Mouse (Mus musculus) layer of hippocampus, postnatal 36 days (tissue): ENCODE data around the gene Enkur. TPM values are rescaled to one million over a fixed set of nuclear protein-coding genes. Genes with fewer than 3 reads are reported as not detected.

Experiments
- DNase-seq, 2 experiments: peaks; one replicate each; pipeline ENCODE4 v3.0.0; 2022
- total RNA-seq, 2 experiments: library from RNA; stranded (reverse); gene quantifications; 2 replicates each; pipeline ENCODE4 v1.2.3; 2021

Gene Enkur
- total RNA-seq, 2 experiments from 2014 or later: 1.8 to 2.0 TPM

DNA sequence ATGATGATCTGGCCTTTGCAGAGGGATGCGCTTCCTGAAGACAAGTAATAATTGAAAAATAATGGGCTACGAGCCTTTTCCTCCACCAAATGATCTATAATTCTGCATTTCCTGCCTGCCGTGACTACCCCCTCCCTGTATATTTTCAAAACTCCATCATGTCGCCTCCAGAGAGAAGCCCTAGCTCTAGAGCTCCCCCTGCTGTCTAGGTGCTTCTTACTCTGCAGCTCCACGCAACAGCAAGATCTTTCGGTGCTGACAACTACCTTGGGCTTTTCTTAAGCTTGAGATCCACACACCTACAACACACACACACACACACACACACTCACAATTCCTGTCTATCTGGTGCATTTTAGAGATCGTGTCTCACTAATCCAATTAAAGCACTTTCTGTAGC, 17.6 kb downstream of the Enkur start:
- peak; percentile 57 to 61 for DNase-seq

- no peak for DNase-seq
These were observed 22.4 kb downstream of the Enkur start for GRCm38 (mm10) chr2:21182811-21183210.

DNA sequence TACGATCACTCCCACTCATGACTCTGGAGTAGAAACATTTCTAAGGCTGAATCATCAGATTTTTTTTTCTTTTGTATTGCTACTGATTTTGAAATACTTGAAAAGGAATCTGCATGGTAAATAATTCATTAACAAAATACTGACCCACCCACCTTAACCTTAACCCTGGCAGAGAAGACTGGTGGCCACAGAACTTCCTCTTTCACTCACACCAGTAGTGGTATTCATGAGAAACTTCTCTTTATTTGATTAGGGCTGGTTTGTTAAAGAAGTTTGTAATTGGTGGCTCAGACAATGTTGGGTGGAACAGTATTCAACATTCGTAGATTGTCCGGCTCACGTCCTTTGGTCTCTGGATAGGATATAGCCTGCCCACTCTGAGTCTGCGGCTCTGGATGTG, 26.0 kb downstream of the Enkur start:
- no peak for DNase-seq

DNA sequence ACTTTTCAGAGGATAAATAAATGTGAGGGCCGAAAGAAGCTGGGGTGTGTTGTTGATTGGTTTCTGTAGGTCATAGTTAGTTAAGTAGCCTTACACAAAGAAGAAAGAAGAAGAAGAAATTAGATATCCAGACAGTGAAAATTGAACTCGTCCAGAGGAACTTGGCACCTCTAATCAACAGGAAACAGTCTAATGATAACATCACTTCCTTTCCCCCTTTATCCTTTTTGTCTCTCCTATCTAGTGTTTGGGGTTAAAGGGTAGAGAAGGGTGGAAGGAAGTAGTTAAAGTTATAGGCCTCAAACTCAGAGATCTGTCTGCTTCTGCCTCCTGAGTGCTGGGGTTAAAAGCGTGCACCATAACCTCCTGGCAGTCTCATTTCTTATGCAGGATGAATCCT, 32.4 kb downstream of the Enkur start:
- DNase-seq: no peak

DNA sequence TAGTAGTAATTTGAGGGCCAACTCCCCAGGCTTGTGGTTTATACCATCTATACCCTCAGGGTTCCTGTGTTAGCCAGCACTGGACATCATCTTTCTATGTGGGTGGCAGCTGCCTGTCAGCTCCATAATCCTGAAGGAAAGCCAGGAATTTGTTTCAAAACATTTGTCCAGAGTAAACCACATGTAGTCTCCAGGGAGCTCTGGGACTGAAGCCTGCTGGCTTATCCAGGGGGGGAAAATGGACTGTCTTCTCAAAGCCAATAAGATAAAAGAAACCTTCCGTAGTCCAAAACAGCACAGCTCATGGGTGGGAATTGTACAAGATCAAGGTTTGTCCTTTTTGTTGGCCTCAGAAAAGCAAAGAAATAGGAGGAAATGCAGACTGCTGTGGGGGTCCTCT, 37.2 kb downstream of the Enkur start:
- no peak for DNase-seq

GRCm38 (mm10) chr2:21164296-21164695, 40.9 kb downstream of the Enkur start:
- DNase-seq: no peak

GRCm38 (mm10) chr2:21153469-21153868, 51.7 kb downstream of the Enkur start:
- DNase-seq: no peak

GRCm38 (mm10) chr2:21147169-21147568, 58.0 kb downstream of the Enkur start:
- DNase-seq: no peak

GRCm38 (mm10) chr2:21146486-21146885, 58.7 kb downstream of the Enkur start:
- no peak for DNase-seq

DNA sequence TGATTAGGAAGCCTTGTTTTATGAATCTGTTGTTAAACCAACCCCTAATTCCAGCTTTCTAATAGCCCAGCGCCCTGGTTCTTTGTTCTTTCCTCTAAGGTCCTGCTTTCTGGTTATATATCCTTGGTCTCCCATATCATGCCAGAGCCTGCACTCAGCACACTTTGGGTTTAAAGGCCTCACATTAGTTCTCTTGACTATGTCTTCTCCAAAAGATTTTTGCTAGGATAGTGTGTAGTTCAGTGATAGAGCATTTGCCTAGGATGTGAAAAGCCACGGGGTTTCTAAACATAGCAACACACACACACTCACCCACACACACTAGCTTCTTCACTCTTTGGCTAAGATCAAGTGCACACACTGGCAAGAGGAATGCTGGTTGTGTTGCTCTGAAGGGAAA, 62.5 kb downstream of the Enkur start:
- DNase-seq: no peak

DNA sequence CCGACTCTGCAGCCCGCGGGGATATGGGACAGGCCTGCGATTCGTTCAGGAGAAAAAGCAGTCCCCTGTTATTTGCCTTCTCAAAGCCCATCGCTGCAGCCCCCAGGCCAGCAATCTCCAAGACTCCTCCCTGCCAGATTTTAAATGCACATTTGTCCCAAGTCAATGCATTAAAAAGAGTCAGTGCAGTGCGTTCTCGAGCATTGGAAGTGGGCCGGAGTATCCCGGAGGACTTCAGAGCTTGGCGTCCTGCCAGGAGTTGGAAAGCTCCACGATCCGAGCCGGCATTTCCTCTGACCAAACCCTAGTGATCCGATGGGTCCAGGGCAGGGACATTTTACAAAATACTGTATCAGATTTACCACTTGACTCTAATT, 63.0 kb downstream of the Enkur start:
- DNase-seq: peak in 1 of 2 experiments; percentile 50

- DNase-seq: peak; percentile 29 to 36
These were observed 63.5 kb downstream of the Enkur start for GRCm38 (mm10) chr2:21141520-21142203.

DNA sequence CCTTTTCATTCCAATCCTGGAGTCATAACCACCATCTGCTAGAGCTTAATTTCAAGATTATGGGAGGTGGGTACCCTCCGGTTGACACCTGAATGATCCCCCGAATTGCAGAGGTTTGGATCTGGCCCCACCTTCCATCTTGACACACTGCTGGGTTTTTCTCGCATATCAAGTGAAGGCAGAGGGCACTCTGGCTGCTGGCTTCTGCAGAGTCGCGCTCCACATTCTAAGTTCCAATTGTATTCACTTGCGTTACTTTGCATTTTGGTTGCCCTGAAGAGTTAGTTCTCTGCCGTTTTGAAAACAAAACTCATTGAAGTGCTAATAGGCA, 64.0 kb downstream of the Enkur start:
- no peak for DNase-seq

Other genes starting within 250 kb of the Enkur start
- gene Arhgap21, start 236.5 kb downstream of the Enkur start, total RNA-seq: 100 to 1,000 TPM; 331 to 369 TPM
- 10 to 100 TPM; 21.3 to 22.9 TPM for gene Thnsl1, start 359 bp upstream of the Enkur start, total RNA-seq
- gene Gpr158, start 162.2 kb upstream of the Enkur start, total RNA-seq: 10 to 100 TPM; 75.3 to 79.5 TPM